In the genomic region with DNA sequence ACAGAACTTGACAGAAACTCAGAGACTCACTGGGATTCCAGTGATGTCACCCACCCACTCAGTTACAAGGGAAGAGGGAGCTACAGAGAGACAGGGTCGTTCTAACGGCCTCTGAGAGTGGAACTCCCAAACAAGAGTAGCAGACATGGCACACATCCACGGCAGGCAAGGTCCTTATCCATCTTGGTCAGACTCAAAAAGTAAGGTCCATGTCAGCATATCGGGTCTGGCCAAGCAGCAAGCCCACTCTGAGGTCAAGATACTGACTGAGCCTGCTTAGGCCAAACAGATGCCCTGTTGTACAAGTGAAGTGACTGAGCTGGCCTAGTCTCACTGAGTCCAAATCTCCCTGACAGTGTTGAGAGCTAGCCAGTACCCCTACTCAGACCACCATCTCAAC, we compare ENCODE assay signal across 8 mouse cellular contexts. TPM values are rescaled to one million over a fixed set of nuclear protein-coding genes. Genes with fewer than 3 reads are reported as not detected.
A peak's percentile ranks its signal among the peaks of the same experiment; 100 is the strongest.
DNase-seq lines count a peak whose midpoint lies in the region; ATAC-seq and TF ChIP-seq lines count a peak whose summit lies in the region.

No protein-coding gene starts in this region.

- peak overlapping the region; percentile 91 for H3K27ac ChIP-seq in heart, embryonic 16.5 days (ENCODE audit: low read length)
- H3K27ac ChIP-seq in bone marrow macrophage, adult 2 months (ENCODE audit: insufficient read depth, low read depth, low read length): no peak overlapping the region
- peak overlapping the region; percentile 71; the same call in 1 of the 2 replicates for H3K27ac ChIP-seq in hindbrain, embryonic 11.5 days (ENCODE audit: low read depth, low read length)
- peak overlapping the region; percentile 90 for H3K27ac ChIP-seq in midbrain, embryonic 10.5 days (replicated peaks)

- no peak for ATAC-seq in heart, embryonic 16.5 days (replicated peaks; ENCODE audit: extremely low read depth, insufficient read depth, low FRiP score)
- ATAC-seq in hindbrain, embryonic 11.5 days (ENCODE audit: low FRiP score): no peak
- no peak for ATAC-seq in CD4-positive, CD25-positive, alpha-beta regulatory T cell, adult 4 months

- TF ChIP-seq POLR2A in bone marrow macrophage, adult 2 months (IDR thresholded peaks at IDR 0.05; ENCODE audit: borderline replicate concordance, low read depth, low read length): no peak

- H3K27me3 ChIP-seq in heart, embryonic 16.5 days (ENCODE audit: control insufficient read depth, insufficient read depth, low read length): no peaks in the 10 kb centered on the region
- H3K27me3 ChIP-seq in hindbrain, embryonic 11.5 days (ENCODE audit: control insufficient read depth, insufficient read depth, low read length): no peaks in the 10 kb centered on the region
- no peaks in the 10 kb centered on the region for H3K27me3 ChIP-seq in midbrain, embryonic 10.5 days (ENCODE audit: low read depth, poor library complexity, severe bottlenecking)

- peaks cover 48% of the 10 kb centered on the region for H3K4me1 ChIP-seq in heart, embryonic 16.5 days (ENCODE audit: control insufficient read depth, insufficient read depth, low read length)
- peaks cover 31% of the 10 kb centered on the region for H3K4me1 ChIP-seq in bone marrow macrophage, adult 2 months (ENCODE audit: control insufficient read depth, insufficient read depth, low read length)
- H3K4me1 ChIP-seq in hindbrain, embryonic 11.5 days (replicated peaks; ENCODE audit: control insufficient read depth, insufficient read depth, low read length): peaks cover 27% of the 10 kb centered on the region
- peaks cover 82% of the 10 kb centered on the region for H3K4me1 ChIP-seq in midbrain, embryonic 10.5 days

- peak overlapping the region; percentile 53 for H3K4me3 ChIP-seq in heart, embryonic 16.5 days (ENCODE audit: low read length)
- H3K4me3 ChIP-seq in bone marrow macrophage, adult 2 months (ENCODE audit: insufficient read depth, low read length): peak overlapping the region; percentile 57; the same call in 1 of the 2 replicates
- peak overlapping the region; percentile 49 for H3K4me3 ChIP-seq in hindbrain, embryonic 11.5 days (ENCODE audit: low read depth, low read length)
- peak overlapping the region; percentile 64 for H3K4me3 ChIP-seq in midbrain, embryonic 10.5 days

- no peak for TF ChIP-seq CTCF in bone marrow macrophage, adult 2 months (IDR thresholded peaks at IDR 0.05; ENCODE audit: low read depth, low read length)

- no peaks in the 10 kb centered on the region for H3K9me3 ChIP-seq in heart, embryonic 16.5 days (replicated peaks; ENCODE audit: control insufficient read depth, low read length)
- no peaks in the 10 kb centered on the region for H3K9me3 ChIP-seq in hindbrain, embryonic 11.5 days (ENCODE audit: control insufficient read depth, low read length)
- no peaks in the 10 kb centered on the region for H3K9me3 ChIP-seq in midbrain, embryonic 10.5 days (replicated peaks)

- 22% methylated on average over 4 of the region's 4 CpGs for WGBS in heart, embryonic 16.5 days
- WGBS in hindbrain, embryonic 11.5 days: 68% methylated on average over 4 of the region's 4 CpGs
- WGBS in midbrain, embryonic 10.5 days: 71% methylated on average over 4 of the region's 4 CpGs

- DNase-seq in heart, adult 9 months (ENCODE audit: low spot score in 2 of 2): no peak
- no peak for DNase-seq in hindbrain, embryonic 11.5 days (ENCODE audit: low spot score)
- DNase-seq in midbrain, embryonic 10.5 days (ENCODE audit: low spot score): no peak
- DNase-seq in layer of hippocampus, postnatal 10 days (ENCODE audit: low spot score in 2 of 2): no peak
- no peak for DNase-seq in T-cell, adult 2 months (ENCODE audit: low spot score)

- H3K36me3 ChIP-seq in heart, embryonic 16.5 days (ENCODE audit: control insufficient read depth, insufficient read depth): peaks cover 23% of the 10 kb centered on the region
- H3K36me3 ChIP-seq in hindbrain, embryonic 11.5 days (ENCODE audit: control insufficient read depth, insufficient read depth, low read length): peaks cover 2% of the 10 kb centered on the region; the same call in 1 of the 2 replicates
- peaks cover 39% of the 10 kb centered on the region for H3K36me3 ChIP-seq in midbrain, embryonic 10.5 days

- peak overlapping the region; percentile 70 for H3K9ac ChIP-seq in heart, embryonic 16.5 days (ENCODE audit: low read length)
- peak overlapping the region; percentile 63 for H3K9ac ChIP-seq in hindbrain, embryonic 11.5 days (ENCODE audit: low read depth, low read length)

- peak overlapping the region; percentile 82 for H3K4me2 ChIP-seq in heart, embryonic 16.5 days (ENCODE audit: low read depth, low read length)
- peak overlapping the region; percentile 78 for H3K4me2 ChIP-seq in hindbrain, embryonic 11.5 days (replicated peaks; ENCODE audit: low read depth, low read length)

RNA-seq across cellular contexts. Expression of a gene that starts 13.7 kb away (rescaled TPM):
- 36.1 and 47.0 TPM in 2 replicates for polyA plus RNA-seq in heart, embryonic 16.5 days (2015; fragmentation: Nextera tagmentation; extraction: Ambion mirVana)
- polyA plus RNA-seq in bone marrow macrophage, adult 2 months (2012; ENCODE audit: insufficient read depth, insufficient read length, missing spikeins): 41.9 and 49.2 TPM in 2 replicates
- polyA plus RNA-seq in hindbrain, embryonic 11.5 days (2014; fragmentation: Nextera tagmentation; extraction: Ambion mirVana): 40.4 and 44.7 TPM in 2 replicates
- polyA plus RNA-seq in midbrain, embryonic 10.5 days (2016; fragmentation: Nextera tagmentation; extraction: Ambion mirVana): 47.0 and 51.0 TPM in 2 replicates
- polyA plus RNA-seq in CD4-positive, CD25-positive, alpha-beta regulatory T cell, adult 4 months (2017; shearing (Covaris generic)): 10 to 100 TPM; 20.7 to 28.6 TPM
- total RNA-seq in layer of hippocampus, postnatal 10 days (2021): 10 to 100 TPM; 46.8 to 52.8 TPM
